Comparison of ENCODE assay signal across 15 mouse cellular contexts in the genomic region with DNA sequence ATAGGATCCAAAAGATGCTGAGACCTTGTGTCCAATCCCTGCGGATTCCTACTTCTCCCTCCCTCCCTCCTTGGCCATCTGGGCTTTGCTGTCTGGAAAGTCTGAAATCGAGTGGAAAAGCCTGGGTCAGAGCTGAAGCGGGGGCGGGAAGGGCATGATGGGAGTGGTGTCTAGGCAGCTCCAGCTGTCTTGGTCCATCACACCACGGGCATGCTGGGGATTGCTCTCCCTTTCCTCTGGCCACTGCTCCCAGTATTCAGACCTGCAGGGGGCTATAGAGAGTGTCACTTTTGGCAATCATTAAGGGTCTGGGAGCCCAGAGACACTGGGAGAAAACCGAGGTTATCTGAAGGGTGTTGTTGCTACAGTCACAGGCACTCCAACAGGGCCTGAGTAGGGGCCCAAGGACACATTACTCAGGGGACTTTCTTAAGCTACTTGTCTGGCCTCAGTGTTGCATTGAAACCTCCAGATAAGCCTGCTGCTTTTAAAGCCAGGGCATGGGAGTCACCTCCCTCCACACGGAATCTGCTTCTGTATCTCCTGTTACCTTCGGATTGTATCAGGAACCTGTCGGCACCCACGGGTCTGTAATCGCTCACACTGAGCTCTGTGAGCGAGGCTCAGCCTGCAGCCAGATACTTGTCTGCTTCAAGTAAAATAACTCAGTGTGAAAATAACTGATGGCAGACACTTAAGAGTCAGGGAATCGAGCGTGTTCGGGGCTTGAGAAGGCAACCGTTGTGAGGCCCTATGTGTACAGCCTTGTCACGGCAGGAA. TPM values are rescaled to one million over a fixed set of nuclear protein-coding genes. Genes with fewer than 3 reads are reported as not detected.
DNase-seq lines count a peak whose midpoint lies in the region; ATAC-seq and TF ChIP-seq lines count a peak whose summit lies in the region.
"Had no signal": no experiment of that assay in that cellular context is flagged by ENCODE, and none has a peak within 500 bp of the region (broad histone marks: within the 10 kb centered on the region; RNA-seq: fewer than 3 reads in every experiment).

No protein-coding gene starts in this region.

- H3K27ac ChIP-seq in heart, embryonic 10.5 days = peak overlapping the region; percentile 53; the same call in 1 of the 2 replicates
- H3K27ac ChIP-seq in lung, embryonic 16.5 days (ENCODE audit: low read length) = no peak overlapping the region
- no peak overlapping the region for H3K27ac ChIP-seq in embryonic facial prominence, embryonic 14.5 days (replicated peaks; ENCODE audit: low read depth, low read length)
- H3K27ac ChIP-seq: hindbrain, embryonic 15.5 days; limb, embryonic 12.5 days had no signal

- H3K36me3 ChIP-seq in heart, embryonic 10.5 days = peaks cover 10% of the 10 kb centered on the region; the same call in 1 of the 2 replicates
- H3K36me3 ChIP-seq in lung, embryonic 16.5 days (ENCODE audit: control insufficient read depth, insufficient read depth, low read length) = no peaks in the 10 kb centered on the region
- H3K36me3 ChIP-seq in embryonic facial prominence, embryonic 14.5 days (ENCODE audit: control insufficient read depth, insufficient read depth, low read length) = peaks cover 9% of the 10 kb centered on the region; the same call in 1 of the 2 replicates
- H3K36me3 ChIP-seq: hindbrain, embryonic 15.5 days had no signal

- peak; percentile 46 for ATAC-seq in lung, embryonic 16.5 days (ENCODE audit: low read depth)
- ATAC-seq in embryonic facial prominence, embryonic 14.5 days (ENCODE audit: low read depth) = peak; percentile 65; the same call in 1 of the 2 replicates
- ATAC-seq: forebrain, embryonic 16.5 days had no signal

- intact Hi-C loops in heart, postnatal 25 days (cut with DNase I) = loop anchor here (5.0 kb wide), 1 partner anchor 344 kb away; no protein-coding TSS in a partner anchor

- peaks cover 14% of the 10 kb centered on the region for H3K27me3 ChIP-seq in heart, embryonic 10.5 days (ENCODE audit: insufficient read depth, poor library complexity, severe bottlenecking)
- H3K27me3 ChIP-seq in lung, embryonic 16.5 days (ENCODE audit: control insufficient read depth, insufficient read depth, low read depth, low read length) = no peaks in the 10 kb centered on the region
- H3K27me3 ChIP-seq in embryonic facial prominence, embryonic 14.5 days (replicated peaks; ENCODE audit: control insufficient read depth, insufficient read depth, low read length) = no peaks in the 10 kb centered on the region
- H3K27me3 ChIP-seq: hindbrain, embryonic 15.5 days; limb, embryonic 12.5 days had no signal

- 24% methylated on average over 17 of the region's 17 CpGs for WGBS in heart, embryonic 10.5 days
- 43% methylated on average over 17 of the region's 17 CpGs for WGBS in lung, embryonic 16.5 days
- WGBS in lung, adult 2 months = 61% methylated on average over 17 of the region's 17 CpGs
- 62% methylated on average over 17 of the region's 17 CpGs for WGBS in embryonic facial prominence, embryonic 14.5 days

- peak; percentile 84 for DNase-seq in heart, embryonic 10.5 days (ENCODE audit: low spot score)
- DNase-seq in heart, adult 18-20 months = no peak
- DNase-seq in lung, adult 2 months = no peak
- peak; percentile 67 for DNase-seq in embryonic facial prominence, embryonic 14.5 days (ENCODE audit: low spot score)
- DNase-seq in heart, postnatal 25 days (ENCODE audit: low spot score) = peak; percentile 10
- DNase-seq in thymus, adult 18-20 months = no peak
- DNase-seq: layer of hippocampus, adult 9-11 months; thymus, postnatal 25 days had no signal

- peaks cover 39% of the 10 kb centered on the region for H3K4me1 ChIP-seq in heart, embryonic 10.5 days
- H3K4me1 ChIP-seq in lung, embryonic 16.5 days (replicated peaks; ENCODE audit: control insufficient read depth, insufficient read depth, low read length) = peaks cover 8% of the 10 kb centered on the region
- no peaks in the 10 kb centered on the region for H3K4me1 ChIP-seq in lung, adult 2 months (ENCODE audit: control insufficient read depth, insufficient read depth, low read length)
- no peaks in the 10 kb centered on the region for H3K4me1 ChIP-seq in embryonic facial prominence, embryonic 14.5 days (ENCODE audit: control insufficient read depth, insufficient read depth, low read length)
- H3K4me1 ChIP-seq: hindbrain, embryonic 15.5 days had no signal

- H3K4me2 ChIP-seq in lung, embryonic 16.5 days (ENCODE audit: low read depth, low read length) = no peak overlapping the region
- H3K4me2 ChIP-seq in embryonic facial prominence, embryonic 14.5 days (ENCODE audit: low read depth, low read length) = no peak overlapping the region
- H3K4me2 ChIP-seq: hindbrain, embryonic 15.5 days; limb, embryonic 12.5 days had no signal

- H3K4me3 ChIP-seq in heart, embryonic 10.5 days = peak overlapping the region; percentile 22
- no peak overlapping the region for H3K4me3 ChIP-seq in lung, embryonic 16.5 days (ENCODE audit: low read length)
- no peak overlapping the region for H3K4me3 ChIP-seq in lung, adult 2 months (replicated peaks; ENCODE audit: extremely low read depth, low read depth, low read length)
- H3K4me3 ChIP-seq in embryonic facial prominence, embryonic 14.5 days (ENCODE audit: low read depth, low read length) = no peak overlapping the region
- H3K4me3 ChIP-seq: hindbrain, embryonic 15.5 days; limb, embryonic 12.5 days; megakaryocyte, embryonic 14.5 days had no signal

- TF ChIP-seq CTCF in lung, adult 2 months (IDR thresholded peaks at IDR 0.05; ENCODE audit: insufficient read depth, low read length) = no peak

- peak overlapping the region; percentile 11; the same call in 1 of the 2 replicates for H3K9ac ChIP-seq in lung, embryonic 16.5 days (ENCODE audit: low read length)
- H3K9ac ChIP-seq in embryonic facial prominence, embryonic 14.5 days (ENCODE audit: low read depth, low read length) = no peak overlapping the region
- H3K9ac ChIP-seq: hindbrain, embryonic 15.5 days; limb, embryonic 12.5 days had no signal

- TF ChIP-seq POLR2A in lung, adult 2 months (IDR thresholded peaks at IDR 0.05; ENCODE audit: borderline replicate concordance, extremely low read depth, low read depth, low read length) = no peak

- no peaks in the 10 kb centered on the region for H3K9me3 ChIP-seq in heart, embryonic 10.5 days
- no peaks in the 10 kb centered on the region for H3K9me3 ChIP-seq in lung, embryonic 16.5 days (ENCODE audit: control insufficient read depth, low read length)
- no peaks in the 10 kb centered on the region for H3K9me3 ChIP-seq in embryonic facial prominence, embryonic 14.5 days (ENCODE audit: control insufficient read depth, low read length)
- H3K9me3 ChIP-seq: hindbrain, embryonic 15.5 days; limb, embryonic 12.5 days; megakaryocyte, embryonic 14.5 days had no signal

RNA-seq across cellular contexts. Expression of gene Emilin3, which starts 29.0 kb away (rescaled TPM):
- polyA plus RNA-seq in heart, embryonic 10.5 days (2016; fragmentation: Nextera tagmentation; extraction: Ambion mirVana) = 1.2 and 2.5 TPM in 2 replicates
- total RNA-seq in heart, adult 18-20 months (2021) = 1 to 10 TPM in 1 of 2 experiments, under 1 TPM in 1; 0.89 to 1.4 TPM
- polyA plus RNA-seq in lung, embryonic 16.5 days (2015; fragmentation: Nextera tagmentation; extraction: Ambion mirVana) = 6.6 and 8.2 TPM in 2 replicates
- 0.03 and 0.08 TPM in 2 replicates for polyA plus RNA-seq in lung, adult 2 months (2012; rRNA removed)
- 21.6 and 26.0 TPM in 2 replicates for polyA plus RNA-seq in embryonic facial prominence, embryonic 14.5 days (2014; fragmentation: Nextera tagmentation; extraction: Ambion mirVana)
- 1 to 10 TPM; 2.8 to 4.4 TPM for total RNA-seq in heart, postnatal 25 days (2021)
- total RNA-seq: neutrophil, adult 5-6 weeks had no signal
- polyA plus RNA-seq: spleen, adult 2 months had no signal

Comparison
In these comparisons a context has a peak if more than half of its experiments do, and no peak if none do; other contexts are left out.
1. DNase-seq: peak in heart, embryonic 10.5 days (single experiment), embryonic facial prominence, embryonic 14.5 days (single experiment) and heart, postnatal 25 days (single experiment); none in heart, adult 18-20 months (0 of 2), lung, adult 2 months (single experiment) and thymus, adult 18-20 months (0 of 2).